Mouse (Mus musculus) regulatory T cell (primary cell): ENCODE results near the gene Esyt1.

Experiments used
- in situ Hi-C: fragments of 300-600 bp; cut with MboI, MseI; formaldehyde crosslinking; loops from one replicate; pipeline ENCODE4 v1.15.1; 2025; ENCODE audit warnings: high pct_unique_total_duplicates

The Esyt1 gene

GRCm38 (mm10) chr10:128543100-128543499 is 17.4 kb upstream of the Esyt1 start:
- in situ Hi-C loops = loop anchor here (10.0 kb wide), 1 partner anchor 1228 kb away; the partner anchor contains the start of gene Mars

- in situ Hi-C loops = no loop called here
Measured at GRCm38 (mm10) chr10:128538340-128538870, 12.7 kb upstream of the Esyt1 start.

- in situ Hi-C loops = no loop called here
Measured at GRCm38 (mm10) chr10:128536266-128536940, 10.7 kb upstream of the Esyt1 start.

- in situ Hi-C loops = no loop called here
Measured at GRCm38 (mm10) chr10:128535624-128536265, 10.1 kb upstream of the Esyt1 start.

GRCm38 (mm10) chr10:128535206-128535605 is 9.5 kb upstream of the Esyt1 start:
- in situ Hi-C loops = no loop called here

- in situ Hi-C loops = no loop called here
Measured at GRCm38 (mm10) chr10:128526366-128527356, 990 bp upstream of the Esyt1 start.

- in situ Hi-C loops = no loop called here
Measured at GRCm38 (mm10) chr10:128524732-128525662, 674 bp downstream of the Esyt1 start.

GRCm38 (mm10) chr10:128524111-128524731 is 1.4 kb downstream of the Esyt1 start:
- in situ Hi-C loops = no loop called here

- in situ Hi-C loops = no loop called here
Measured at GRCm38 (mm10) chr10:128522351-128522750, 3.3 kb downstream of the Esyt1 start.

- in situ Hi-C loops = no loop called here
Measured at GRCm38 (mm10) chr10:128520591-128520990, 5.1 kb downstream of the Esyt1 start.

- in situ Hi-C loops = no loop called here
Measured at GRCm38 (mm10) chr10:128518833-128519232, 6.8 kb downstream of the Esyt1 start.

GRCm38 (mm10) chr10:128516677-128517076 is 9.0 kb downstream of the Esyt1 start:
- in situ Hi-C loops = no loop called here

GRCm38 (mm10) chr10:128516029-128516428 is 9.6 kb downstream of the Esyt1 start:
- in situ Hi-C loops = no loop called here

- in situ Hi-C loops = no loop called here
Measured at GRCm38 (mm10) chr10:128515044-128515443, 10.6 kb downstream of the Esyt1 start.

- in situ Hi-C loops = no loop called here
Measured at GRCm38 (mm10) chr10:128511761-128512160, 13.9 kb downstream of the Esyt1 start.

GRCm38 (mm10) chr10:128511189-128511588 is 14.5 kb downstream of the Esyt1 start:
- in situ Hi-C loops = no loop called here

GRCm38 (mm10) chr10:128510301-128510700 is 15.4 kb downstream of the Esyt1 start:
- in situ Hi-C loops = no loop called here

GRCm38 (mm10) chr10:128509831-128510230 is 15.8 kb downstream of the Esyt1 start:
- in situ Hi-C loops = no loop called here

- in situ Hi-C loops = no loop called here
Measured at GRCm38 (mm10) chr10:128509203-128509602, 16.5 kb downstream of the Esyt1 start.

GRCm38 (mm10) chr10:128508260-128508659 is 17.4 kb downstream of the Esyt1 start:
- in situ Hi-C loops = no loop called here
